8 mouse cellular contexts compared by ENCODE assay signal in the genomic region with DNA sequence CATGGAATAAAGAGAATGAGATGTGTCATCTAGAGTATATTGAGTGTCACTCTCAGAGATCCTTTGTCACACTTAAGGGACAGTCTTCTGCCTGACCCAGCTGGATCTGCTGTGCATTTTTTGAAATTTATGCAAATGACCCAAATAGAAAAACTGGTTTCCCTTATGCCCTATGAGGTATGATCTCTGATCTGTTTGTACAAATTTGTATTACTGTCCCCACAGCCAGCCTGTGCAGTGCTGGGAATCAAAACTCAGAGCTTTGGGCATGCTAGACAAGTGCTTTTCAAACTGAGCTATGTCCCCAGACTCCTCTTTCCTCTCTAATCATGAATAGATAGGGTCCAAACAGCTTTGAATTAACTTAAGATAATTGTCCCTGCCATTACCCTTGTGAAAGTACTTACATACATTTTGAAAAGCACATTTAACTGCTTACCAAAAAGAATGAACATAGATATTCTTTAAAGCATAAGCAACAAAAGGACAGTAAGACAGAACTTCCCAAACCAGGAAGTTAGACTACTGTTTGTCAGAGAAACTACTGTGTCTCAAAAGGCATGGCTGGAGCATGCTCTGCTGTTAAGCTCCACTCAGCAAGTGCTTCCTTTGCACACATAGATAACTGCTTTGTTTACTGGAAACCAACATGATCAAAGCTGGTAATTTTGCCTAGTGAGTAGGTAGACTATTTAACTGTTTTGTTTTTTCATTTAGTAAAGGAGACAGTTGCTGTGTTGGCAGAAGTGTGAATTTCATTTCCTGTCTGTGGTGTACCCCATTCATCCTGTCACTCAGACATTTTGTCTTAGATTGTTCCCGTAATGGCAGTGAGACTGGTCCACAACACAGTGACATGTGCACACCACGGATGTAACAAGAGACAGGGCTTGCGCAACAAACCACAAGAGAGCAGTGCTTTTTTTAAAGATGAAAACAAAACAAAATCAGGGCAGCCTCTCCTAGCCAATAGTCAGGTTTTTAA.
DNase-seq lines count a peak whose midpoint lies in the region; ATAC-seq and TF ChIP-seq lines count a peak whose summit lies in the region.

No protein-coding gene starts in this region.

- no peak overlapping the region for H3K4me3 ChIP-seq in forebrain, postnatal 0 days (ENCODE audit: low read depth, low read length)
- no peak overlapping the region for H3K4me3 ChIP-seq in forebrain, embryonic 10.5 days

- H3K4me2 ChIP-seq in forebrain, postnatal 0 days (ENCODE audit: low read depth) = no peak overlapping the region

- TF ChIP-seq CTCF in forebrain, postnatal 0 days (IDR thresholded peaks at IDR 0.05; ENCODE audit: low read depth) = no peak

- H3K4me1 ChIP-seq in forebrain, postnatal 0 days (ENCODE audit: insufficient read depth) = no peaks in the 10 kb centered on the region; the same call in 1 of the 2 replicates
- H3K4me1 ChIP-seq in forebrain, embryonic 10.5 days = no peaks in the 10 kb centered on the region

- WGBS in forebrain, postnatal 0 days = 40% methylated on average over 3 of the region's 3 CpGs
- 83% methylated on average over 3 of the region's 3 CpGs for WGBS in forebrain, embryonic 10.5 days

- no peaks in the 10 kb centered on the region for H3K36me3 ChIP-seq in forebrain, postnatal 0 days (ENCODE audit: insufficient read depth)
- H3K36me3 ChIP-seq in forebrain, embryonic 10.5 days (replicated peaks) = peaks cover 3% of the 10 kb centered on the region; the same call in 1 of the 2 replicates

- H3K27ac ChIP-seq in forebrain, postnatal 0 days (ENCODE audit: low read depth, low read length) = no peak overlapping the region
- no peak overlapping the region for H3K27ac ChIP-seq in forebrain, embryonic 10.5 days

- no peak overlapping the region for H3K9ac ChIP-seq in forebrain, postnatal 0 days

- H3K27me3 ChIP-seq in forebrain, postnatal 0 days (ENCODE audit: insufficient read depth, low read length) = no peaks in the 10 kb centered on the region
- no peaks in the 10 kb centered on the region for H3K27me3 ChIP-seq in forebrain, embryonic 10.5 days (ENCODE audit: poor library complexity, severe bottlenecking)

- no peaks in the 10 kb centered on the region for H3K9me3 ChIP-seq in forebrain, postnatal 0 days (ENCODE audit: low read length)
- no peaks in the 10 kb centered on the region for H3K9me3 ChIP-seq in forebrain, embryonic 10.5 days

- ATAC-seq in forebrain, postnatal 0 days = no peak
- ATAC-seq in common myeloid progenitor, adult 5-6 weeks (replicated peaks; ENCODE audit: low read depth, poor library complexity, severe bottlenecking) = peak; percentile 100

- DNase-seq in forebrain, postnatal 0 days = peak; percentile 8
- no peak for DNase-seq in forebrain, embryonic 10.5 days (ENCODE audit: extremely low spot score, low spot score)
- peak; percentile 97 for DNase-seq in 416B (ENCODE audit: low read depth)
- peak; percentile 33 to 70 for DNase-seq in kidney, postnatal 36 days
- peak; percentile 94 for DNase-seq in naive thymus-derived CD4-positive, alpha-beta T cell, adult 2 months (ENCODE audit: low read depth)
- no peak for DNase-seq in cerebellum, postnatal 25 days
- no peak for DNase-seq in right cerebral cortex, adult 2 months (ENCODE audit: low spot score in 2 of 2)

Comparison
In these comparisons a context has a peak if more than half of its experiments do, and no peak if none do; other contexts are left out.
1. DNase-seq: peak in forebrain, postnatal 0 days (single experiment), 416B (single experiment), kidney, postnatal 36 days (2 of 2) and naive thymus-derived CD4-positive, alpha-beta T cell, adult 2 months (single experiment); none in forebrain, embryonic 10.5 days (single experiment), cerebellum, postnatal 25 days (0 of 2) and right cerebral cortex, adult 2 months (0 of 2).